Mouse (Mus musculus) bone marrow, adult 2 months (tissue): ENCODE data around the gene Odf3.

Experiments
- CTCF ChIP-seq: fragments of 200-500 bp; IDR thresholded peaks from 2 replicates; pipeline ENCODE4 v1.5.1; 2011; ENCODE audit warnings: low read length, control low read depth; ENCODE audit not compliant: control insufficient read depth, insufficient read depth
- POLR2A ChIP-seq: fragments of 200-500 bp; IDR thresholded peaks from 2 replicates; pipeline ENCODE4 v1.6.1; 2011; ENCODE audit warnings: low read depth, mild to moderate bottlenecking, control low read depth, low read length, borderline replicate concordance; ENCODE audit not compliant: control insufficient read depth

DNA sequence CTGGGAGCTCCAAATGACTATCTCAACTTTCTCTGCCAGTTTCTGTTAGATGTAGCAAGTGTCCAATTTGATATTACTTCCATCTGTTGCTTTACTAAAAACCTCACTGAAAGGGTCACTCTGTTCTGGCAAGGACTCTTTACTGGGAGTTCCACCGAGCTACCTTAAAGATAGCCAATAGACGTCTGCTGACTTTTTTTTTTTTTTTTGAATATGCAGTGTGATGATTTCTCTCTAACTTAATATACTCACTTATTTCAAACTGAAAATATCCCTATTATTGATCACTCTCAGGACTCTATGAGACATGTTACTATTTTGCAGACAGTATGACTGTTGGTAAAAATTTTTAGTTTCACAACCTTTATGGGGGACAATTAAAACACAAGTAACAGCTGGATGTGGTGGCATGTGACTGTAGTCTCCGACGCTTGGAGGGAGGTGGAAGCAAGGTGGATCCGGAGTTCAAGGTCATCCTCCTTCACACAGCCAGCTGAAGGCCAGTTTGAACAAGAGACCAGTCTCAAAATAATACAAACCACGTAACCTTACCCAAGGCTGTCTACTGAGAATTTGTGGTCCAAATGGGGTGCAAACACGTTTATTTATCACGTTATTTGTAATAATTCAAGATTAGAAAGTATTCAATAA lies 33.4 kb downstream of the Odf3 start:
- TF ChIP-seq CTCF = no peak
- TF ChIP-seq POLR2A = no peak
